Mouse (Mus musculus) bone marrow macrophage, adult 2 months (primary cell): ENCODE measurements around the gene Gm42688.

Experiments
- CTCF ChIP-seq: IDR thresholded peaks from 2 replicates; pipeline ENCODE4 v1.5.1; 2012; ENCODE audit warnings: low read depth, mild to moderate bottlenecking, low read length, moderate library complexity
- POLR2A ChIP-seq: IDR thresholded peaks from 2 replicates; pipeline ENCODE4 v1.6.1; 2012; ENCODE audit warnings: mild to moderate bottlenecking, low read depth, low read length, borderline replicate concordance

DNA sequence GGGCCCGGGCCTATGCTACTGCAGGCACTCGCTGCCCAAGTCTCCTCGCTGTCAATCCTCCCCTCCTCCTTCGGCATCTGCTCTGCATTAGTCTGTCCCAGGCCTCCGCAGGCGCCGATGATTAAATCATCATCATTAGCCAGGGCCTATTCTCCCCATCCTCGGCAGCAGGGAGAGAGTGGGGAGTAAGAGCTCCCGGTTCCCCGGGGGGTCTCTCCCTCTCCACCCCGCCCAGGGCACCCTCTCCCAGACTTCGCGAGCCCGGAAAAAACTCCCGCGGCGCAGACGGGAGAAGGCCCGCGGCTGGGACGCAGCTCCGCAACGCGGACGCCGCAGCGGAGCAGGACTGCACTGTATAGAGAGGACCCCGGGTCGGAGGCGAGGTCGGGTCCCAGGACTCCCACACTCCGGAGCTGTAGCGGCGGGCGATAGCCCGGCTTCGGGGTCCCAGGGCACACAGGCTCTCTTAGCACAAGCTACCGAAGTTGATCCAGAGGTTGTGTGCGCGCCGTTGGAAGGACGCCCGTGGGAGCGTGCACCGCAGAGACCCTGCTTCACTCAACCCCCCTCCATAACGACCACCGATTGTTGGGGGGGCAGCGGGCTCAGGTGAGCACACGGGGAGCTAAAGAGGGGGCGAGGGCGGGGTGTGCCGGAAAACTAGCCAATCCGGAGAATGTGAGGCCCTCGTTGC, 23.6 kb upstream of the Gm42688 start, which contains the start of gene Pcgf1:
- TF ChIP-seq CTCF (no peak), POLR2A (no peak)
